Mouse (Mus musculus) NIH3T3 (cell line): ENCODE data around the gene Tysnd1.

Experiments used
- DNase-seq: peaks from one replicate; pipeline ENCODE4 v3.0.0-alpha.2; 2012; ENCODE audit warnings: low read depth

Gene Tysnd1

GRCm38 (mm10) chr10:61689405-61689804, 5.9 kb upstream of the Tysnd1 start:
- no peak for DNase-seq

- DNase-seq, result no peak
Measured at GRCm38 (mm10) chr10:61693563-61693962, 1.8 kb upstream of the Tysnd1 start.

GRCm38 (mm10) chr10:61695703-61696559, 617 bp downstream of the Tysnd1 start:
- peak; percentile 39 for DNase-seq

- no peak for DNase-seq
Measured at GRCm38 (mm10) chr10:61696560-61696823, 1.2 kb downstream of the Tysnd1 start.

- DNase-seq, result no peak
Measured at GRCm38 (mm10) chr10:61697028-61697427, 1.7 kb downstream of the Tysnd1 start.

GRCm38 (mm10) chr10:61704663-61705062, 9.3 kb downstream of the Tysnd1 start:
- DNase-seq, result no peak

GRCm38 (mm10) chr10:61706412-61707375, 11.4 kb downstream of the Tysnd1 start:
- DNase-seq, result no peak

GRCm38 (mm10) chr10:61713601-61714000, 18.3 kb downstream of the Tysnd1 start:
- DNase-seq, result no peak

- DNase-seq, result no peak
Measured at GRCm38 (mm10) chr10:61714146-61714545, 18.8 kb downstream of the Tysnd1 start.

- peak; percentile 90 for DNase-seq
Measured at GRCm38 (mm10) chr10:61714771-61715461, 19.6 kb downstream of the Tysnd1 start, which contains the start of gene Aifm2. Gene Aifm2, plus strand, starts transcription at chr10:61715263.

- DNase-seq, result no peak
Measured at GRCm38 (mm10) chr10:61715462-61715837, 20.1 kb downstream of the Tysnd1 start.

GRCm38 (mm10) chr10:61715996-61716864, 20.9 kb downstream of the Tysnd1 start:
- no peak for DNase-seq

GRCm38 (mm10) chr10:61717406-61718296, 22.3 kb downstream of the Tysnd1 start:
- peak; percentile 40 for DNase-seq

- DNase-seq, result no peak
Measured at GRCm38 (mm10) chr10:61720331-61720730, 25.0 kb downstream of the Tysnd1 start.

- DNase-seq, result peak; percentile 64
Measured at GRCm38 (mm10) chr10:61722215-61722614, 26.9 kb downstream of the Tysnd1 start.

- peak; percentile 40 for DNase-seq
Measured at GRCm38 (mm10) chr10:61723271-61723670, 28.0 kb downstream of the Tysnd1 start.

GRCm38 (mm10) chr10:61729181-61729580, 33.9 kb downstream of the Tysnd1 start:
- DNase-seq, result no peak

GRCm38 (mm10) chr10:61730171-61730570, 34.9 kb downstream of the Tysnd1 start:
- DNase-seq, result no peak

- DNase-seq, result peak; percentile 82
Measured at GRCm38 (mm10) chr10:61734377-61734776, 39.1 kb downstream of the Tysnd1 start.

- DNase-seq, result no peak
Measured at GRCm38 (mm10) chr10:61736671-61737078, 41.4 kb downstream of the Tysnd1 start.
